Mouse (Mus musculus): ENCODE results near the gene Strn4. TPM values are rescaled to one million over a fixed set of nuclear protein-coding genes. Genes with fewer than 3 reads are reported as not detected.

Strn4 gene
- total and polyA plus RNA-seq, 3 experiments: 55.8 to 93.5 TPM; not detected in 1

DNA sequence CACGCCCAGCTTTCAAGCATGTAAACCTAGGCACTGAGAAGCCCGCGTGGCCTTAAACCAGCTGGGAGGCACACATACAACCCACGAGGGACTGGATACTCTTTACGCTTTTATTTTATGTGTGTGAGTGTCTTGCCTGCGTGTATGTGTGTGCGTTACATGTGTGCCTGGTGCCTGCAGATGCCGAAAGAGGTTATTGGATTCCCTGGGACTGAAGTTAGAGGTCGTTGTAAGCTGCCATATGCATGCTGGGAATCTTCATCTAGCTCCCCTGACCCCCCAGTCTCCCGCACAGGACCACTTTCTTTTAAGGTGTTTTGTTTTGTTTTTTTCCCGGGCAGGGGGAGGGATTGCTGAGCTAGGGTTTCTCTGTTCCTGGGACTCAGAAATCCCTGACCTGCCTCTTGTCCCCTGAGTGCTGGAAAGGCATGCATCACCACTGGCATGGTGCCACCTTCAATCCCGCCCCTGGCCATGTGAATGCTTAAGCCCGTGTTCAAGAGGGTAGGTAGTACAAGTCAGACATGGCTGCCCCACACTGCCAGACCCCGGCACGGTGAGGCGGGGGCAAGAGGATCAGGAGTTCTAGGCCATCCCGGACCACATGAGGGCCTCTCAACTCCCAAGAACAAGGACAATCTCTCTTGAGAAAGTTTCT, 31.8 kb upstream of the Strn4 start:
- peaks cover 2 to 17% of the 10 kb centered on the region in 2 experiments; a peak in 3 of 4 replicates for H3K36me3 ChIP-seq (ENCODE audit: control insufficient read depth in 1 of 2, insufficient read depth in 2 of 2, low read length in 2 of 2)
- H3K79me2 ChIP-seq (ENCODE audit: control insufficient read depth, insufficient read depth, low read length, poor library complexity): peaks cover 50% of the 10 kb centered on the region
- H3K4me3 ChIP-seq (ENCODE audit: control insufficient read depth in 1 of 2, insufficient read depth in 1 of 2, low read depth in 2 of 2, low read length in 2 of 2): peak overlapping the region; percentile 61 to 64
- H3K4me1 ChIP-seq (ENCODE audit: control insufficient read depth in 1 of 2, insufficient read depth in 2 of 2, low read length in 2 of 2): peaks cover 0 to 10% of the 10 kb centered on the region in 2 experiments; a peak in 3 of 4 replicates
- H3K27me3 ChIP-seq (ENCODE audit: control insufficient read depth in 1 of 2, insufficient read depth in 2 of 2, low read length in 2 of 2): no peaks in the 10 kb centered on the region
- TF ChIP-seq MEF2A (IDR thresholded peaks at IDR 0.05; ENCODE audit: extremely low read depth, insufficient replicate concordance, low read depth, low read length, poor library complexity, severe bottlenecking) (no peak), CHD1 (IDR thresholded peaks at IDR 0.05; ENCODE audit: low read depth, low read length) (no peak), MAFK (IDR thresholded peaks at IDR 0.05; ENCODE audit: borderline replicate concordance, low read depth, low read length) (0 out of 2 replicates have a peak, but pooled peaks have one; percentile 12), JUND (IDR thresholded peaks at IDR 0.05; ENCODE audit: low read depth, low read length) (no peak), NELFE (IDR thresholded peaks at IDR 0.05; ENCODE audit: low read depth, low read length) (no peak), MAZ (IDR thresholded peaks at IDR 0.05; ENCODE audit: low read depth, low read length) (0 out of 2 replicates have a peak, but pooled peaks have one; percentile 6), BHLHE40 (IDR thresholded peaks at IDR 0.05; ENCODE audit: borderline replicate concordance, low read depth, low read length) (0 out of 2 replicates have a peak, but pooled peaks have one; percentile 14), ZKSCAN1 (IDR thresholded peaks at IDR 0.05; ENCODE audit: low read depth, low read length) (no peak), KAT2A (conservative IDR thresholded peaks at IDR 0.05; ENCODE audit: low read depth, low read length) (0 out of 2 replicates have a peak, but pooled peaks have one; percentile 8), RCOR1 (IDR thresholded peaks at IDR 0.05; ENCODE audit: low read depth, low read length) (no peak), ZC3H11A (IDR thresholded peaks at IDR 0.05; ENCODE audit: low read depth, low read length) (no peak), MXI1 (IDR thresholded peaks at IDR 0.05; ENCODE audit: low read depth, low read length) (peak; percentile 73), POLR2AphosphoS2 (IDR thresholded peaks at IDR 0.05; ENCODE audit: low read length) (peak; percentile 3; the same call in 1 of the 2 replicates), POLR2AphosphoS5 (IDR thresholded peaks at IDR 0.05; ENCODE audit: borderline replicate concordance, low read depth, low read length) (0 out of 2 replicates have a peak, but pooled peaks have one; percentile 26), POLR2A (IDR thresholded peaks at IDR 0.05; ENCODE audit: control insufficient read depth in 1 of 2, insufficient read depth in 1 of 2, low read depth in 1 of 2, low read length in 2 of 2, poor library complexity in 1 of 2) (peak; percentile 11 to 46; a peak in 2 of 4 replicates), SIN3A (IDR thresholded peaks at IDR 0.05; ENCODE audit: low read length) (no peak)
- H3K9ac ChIP-seq (ENCODE audit: control insufficient read depth, low read depth, low read length, poor library complexity, severe bottlenecking): peak overlapping the region; percentile 85
- peak; percentile 81 for DNase-seq (ENCODE audit: low read depth, low spot score)
- no peaks in the 10 kb centered on the region for H3K9me3 ChIP-seq (replicated peaks; ENCODE audit: insufficient read depth, low read length)
- peak overlapping the region; percentile 77 for H3K27ac ChIP-seq (ENCODE audit: control insufficient read depth, low read depth, low read length)

DNA sequence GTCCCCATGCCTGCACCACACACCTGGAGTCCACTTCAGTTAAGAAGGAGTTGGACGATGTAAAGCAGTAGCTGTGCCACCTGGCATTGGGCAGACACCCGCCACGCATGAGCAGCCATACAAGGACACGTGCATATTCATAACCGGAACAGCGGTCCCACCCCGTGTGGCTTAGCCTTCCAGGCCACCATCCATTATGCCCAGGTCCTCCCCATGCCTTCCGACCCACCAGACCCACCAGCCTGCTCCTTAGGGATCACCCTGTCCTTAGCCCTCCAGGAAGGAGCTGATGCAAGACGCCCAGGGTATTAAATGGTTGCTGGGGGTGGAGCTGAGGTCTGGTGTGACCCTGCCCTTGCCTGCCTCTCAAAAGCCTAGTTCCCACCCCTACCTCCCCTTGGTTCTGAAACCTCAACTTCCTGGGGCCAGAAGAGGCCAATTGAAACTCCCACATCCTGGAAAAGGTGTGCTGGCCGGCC, 31.2 kb upstream of the Strn4 start:
- Histone ChIP-seq H3K9ac (ENCODE audit: control insufficient read depth, low read depth, low read length, poor library complexity, severe bottlenecking) (peak overlapping the region; percentile 85), H3K27me3 (ENCODE audit: control insufficient read depth in 1 of 2, insufficient read depth in 2 of 2, low read length in 2 of 2) (no peaks in the 10 kb centered on the region), H3K4me3 (ENCODE audit: control insufficient read depth in 1 of 2, insufficient read depth in 1 of 2, low read depth in 2 of 2, low read length in 2 of 2) (peak overlapping the region; percentile 61 to 64), H3K4me1 (ENCODE audit: control insufficient read depth in 1 of 2, insufficient read depth in 2 of 2, low read length in 2 of 2) (peaks cover 0 to 10% of the 10 kb centered on the region in 2 experiments; a peak in 3 of 4 replicates), H3K36me3 (ENCODE audit: control insufficient read depth in 1 of 2, insufficient read depth in 2 of 2, low read length in 2 of 2) (peaks cover 5 to 17% of the 10 kb centered on the region in 2 experiments; a peak in 3 of 4 replicates), H3K27ac (ENCODE audit: control insufficient read depth, low read depth, low read length) (peak overlapping the region; percentile 77), H3K79me2 (ENCODE audit: control insufficient read depth, insufficient read depth, low read length, poor library complexity) (peaks cover 50% of the 10 kb centered on the region), H3K9me3 (replicated peaks; ENCODE audit: insufficient read depth, low read length) (no peaks in the 10 kb centered on the region)
- peak; percentile 85 for DNase-seq (ENCODE audit: low read depth, low spot score)
- TF ChIP-seq MAZ (IDR thresholded peaks at IDR 0.05; ENCODE audit: low read depth, low read length) (no peak), RAD21 (IDR thresholded peaks at IDR 0.05; ENCODE audit: low read depth, low read length) (no peak), POLR2AphosphoS2 (IDR thresholded peaks at IDR 0.05; ENCODE audit: low read length) (no peak; the same call in 1 of the 2 replicates), SMC3 (IDR thresholded peaks at IDR 0.05; ENCODE audit: low read depth, low read length) (no peak), NELFE (IDR thresholded peaks at IDR 0.05; ENCODE audit: low read depth, low read length) (0 out of 2 replicates have a peak, but pooled peaks have one; percentile 48), E2F4 (IDR thresholded peaks at IDR 0.05; ENCODE audit: borderline replicate concordance, low read depth, low read length) (no peak), POLR2AphosphoS5 (IDR thresholded peaks at IDR 0.05; ENCODE audit: borderline replicate concordance, low read depth, low read length) (no peak), MYC (IDR thresholded peaks at IDR 0.05; ENCODE audit: low read depth, low read length) (peak; percentile 94), KAT2A (conservative IDR thresholded peaks at IDR 0.05; ENCODE audit: low read depth, low read length) (no peak), MEF2A (IDR thresholded peaks at IDR 0.05; ENCODE audit: extremely low read depth, insufficient replicate concordance, low read depth, low read length, poor library complexity, severe bottlenecking) (no peak), TCF12 (IDR thresholded peaks at IDR 0.05; ENCODE audit: low read depth, low read length) (no peak), GATA1 (IDR thresholded peaks at IDR 0.05; ENCODE audit: low read depth, low read length) (no peak), ZNF384 (IDR thresholded peaks at IDR 0.05; ENCODE audit: low read depth, low read length) (no peak), ETS1 (IDR thresholded peaks at IDR 0.05; ENCODE audit: low read depth, low read length) (no peak), CHD1 (IDR thresholded peaks at IDR 0.05; ENCODE audit: low read depth, low read length) (no peak), TBP (IDR thresholded peaks at IDR 0.05; ENCODE audit: low read depth, low read length) (peak; percentile 57), MAX (IDR thresholded peaks at IDR 0.05; ENCODE audit: low read length) (peak; percentile 83), CHD2 (IDR thresholded peaks at IDR 0.05; ENCODE audit: low read length) (no peak), ELF1 (IDR thresholded peaks at IDR 0.05; ENCODE audit: low read depth, low read length) (no peak; the same call in 1 of the 2 replicates)
